Mouse (Mus musculus): ENCODE results near the gene Cst3. TPM values are rescaled to one million over a fixed set of nuclear protein-coding genes. Genes with fewer than 3 reads are reported as not detected.

The Cst3 gene
- 600 and 784 TPM in 2 replicates for polyA plus RNA-seq (2015; fragmentation: Nextera tagmentation; extraction: Ambion mirVana)

DNA sequence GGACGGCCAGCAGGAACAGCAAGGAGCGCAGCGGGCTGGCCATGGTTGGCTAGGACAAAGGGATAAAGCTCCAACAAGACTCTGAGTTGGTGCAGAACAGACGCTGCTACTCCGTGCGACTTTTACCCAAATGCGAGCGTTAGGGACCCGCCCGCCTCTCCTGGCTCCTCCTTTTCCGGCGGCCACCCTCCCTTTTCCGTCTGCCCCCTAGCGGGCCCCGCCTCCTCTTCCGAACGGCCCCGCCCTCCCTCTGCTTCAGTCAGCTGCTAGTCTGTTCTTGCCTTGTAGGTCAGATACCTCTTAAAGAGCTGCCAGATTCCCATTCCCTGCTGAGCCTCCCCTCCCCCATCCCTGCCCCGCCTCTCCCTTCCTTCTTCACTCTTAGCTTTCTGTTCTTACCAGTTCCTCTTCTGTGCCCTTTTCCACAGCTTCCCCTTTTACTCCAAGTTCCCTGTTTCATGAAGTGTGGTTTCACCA, at the start of gene Cst3:
Gene Cst3 (minus strand): TSS at position 358 of the 477 bp plus-strand sequence.

GRCm38 (mm10) chr2:148864966-148865365, 10.5 kb downstream of the Cst3 start, which contains the start of gene 9230104L09Rik:
Gene 9230104L09Rik (minus strand): TSS chr2:148865038.

DNA sequence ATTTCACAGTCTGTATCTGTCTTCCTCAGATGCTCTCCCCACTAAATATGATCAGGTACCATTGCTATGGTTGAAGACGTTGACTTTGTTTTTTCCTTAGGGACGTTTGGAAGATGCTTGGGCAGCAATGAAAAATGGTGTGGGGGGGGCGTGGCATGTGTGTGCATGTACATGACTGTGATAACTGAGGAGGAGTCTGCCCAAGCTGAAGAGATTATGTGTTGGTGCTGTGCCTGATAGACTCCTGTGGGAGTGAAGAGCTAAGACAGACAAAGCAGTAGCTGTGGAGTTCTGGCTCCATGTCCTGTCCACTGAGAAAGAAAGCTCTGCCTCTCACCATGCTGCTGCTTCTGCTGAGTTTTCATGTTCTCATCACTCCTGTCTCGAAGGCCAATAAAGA, 40.6 kb downstream of the Cst3 start, which contains the start of gene Cst9:
Gene Cst9 (plus strand): TSS at position 236 of the 400 bp plus-strand sequence.

Other genes with a start within 250 kb of the Cst3 start
- gene Nxt1, start 203.1 kb downstream of the Cst3 start, polyA plus RNA-seq (2015; fragmentation: Nextera tagmentation; extraction: Ambion mirVana), result 43.2 and 44.2 TPM in 2 replicates
- 9.2 and 10.4 TPM in 2 replicates for gene Gzf1, start 194.7 kb downstream of the Cst3 start, polyA plus RNA-seq (2015; fragmentation: Nextera tagmentation; extraction: Ambion mirVana)
- 1.1 and 1.2 TPM in 2 replicates for gene Napb, start 143.2 kb downstream of the Cst3 start, polyA plus RNA-seq (2015; fragmentation: Nextera tagmentation; extraction: Ambion mirVana)
- gene Cstl1, start 125.3 kb downstream of the Cst3 start, polyA plus RNA-seq (2015; fragmentation: Nextera tagmentation; extraction: Ambion mirVana), result not detected in 2 replicates
- gene Cst11, start 104.2 kb downstream of the Cst3 start, polyA plus RNA-seq (2015; fragmentation: Nextera tagmentation; extraction: Ambion mirVana), result not detected in 2 replicates
- not detected in 2 replicates for gene 8030411F24Rik, start 93.7 kb downstream of the Cst3 start, polyA plus RNA-seq (2015; fragmentation: Nextera tagmentation; extraction: Ambion mirVana)
- not detected in 2 replicates for gene Cst12, start 86.3 kb downstream of the Cst3 start, polyA plus RNA-seq (2015; fragmentation: Nextera tagmentation; extraction: Ambion mirVana)
- not detected in 2 replicates for gene Cst8, start 76.9 kb downstream of the Cst3 start, polyA plus RNA-seq (2015; fragmentation: Nextera tagmentation; extraction: Ambion mirVana)
- not detected in 2 replicates for gene Cst13, start 55.6 kb downstream of the Cst3 start, polyA plus RNA-seq (2015; fragmentation: Nextera tagmentation; extraction: Ambion mirVana)
- not detected in 2 replicates for gene Cst9, start 40.5 kb downstream of the Cst3 start, polyA plus RNA-seq (2015; fragmentation: Nextera tagmentation; extraction: Ambion mirVana)
- gene 9230104L09Rik, start 10.7 kb downstream of the Cst3 start, polyA plus RNA-seq (2015; fragmentation: Nextera tagmentation; extraction: Ambion mirVana), result 0.41 TPM in 1 of 2 replicates, not detected in the other
- gene Gm1330, start 127.6 kb upstream of the Cst3 start, polyA plus RNA-seq (2015; fragmentation: Nextera tagmentation; extraction: Ambion mirVana), result not detected in 2 replicates
- gene Gm10750, start 141.5 kb upstream of the Cst3 start, polyA plus RNA-seq (2015; fragmentation: Nextera tagmentation; extraction: Ambion mirVana), result not detected in 2 replicates